Mouse (Mus musculus) heart, postnatal 0 days (tissue): ENCODE results near the gene Rapgef1. TPM values are rescaled to one million over a fixed set of nuclear protein-coding genes. Genes with fewer than 3 reads are reported as not detected.

Experiments
- ATAC-seq: fragments of 200-750 bp; cut with Nextera tagmentation; 2 replicates; pipeline ENCODE4 v1.8.0; 2017; ENCODE audit warnings: low read depth, moderate number of reproducible peaks, moderate library complexity; ENCODE audit not compliant: insufficient read depth
- DNase-seq: peaks from one replicate; pipeline ENCODE4 v3.0.0-alpha.2; 2016; ENCODE audit warnings: low spot score
- H3K27ac ChIP-seq: fragments of 300-500 bp; sonication (generic); 2 replicates; pipeline ENCODE4 v1.5.1; 2014; ENCODE audit warnings: low read depth, mild to moderate bottlenecking
- H3K27me3 ChIP-seq: fragments of 300-500 bp; sonication (generic); 2 replicates; pipeline ENCODE4 v1.6.1; 2014; ENCODE audit warnings: low read length, mixed read lengths; ENCODE audit not compliant: control insufficient read depth, insufficient read depth
- H3K36me3 ChIP-seq: fragments of 300-500 bp; sonication (generic); replicated peaks from 2 replicates; pipeline ENCODE4 v1.6.1; 2014; ENCODE audit warnings: low read length, mixed read lengths; ENCODE audit not compliant: control insufficient read depth, insufficient read depth
- H3K4me1 ChIP-seq: fragments of 300-500 bp; sonication (generic); 2 replicates; pipeline ENCODE4 v1.6.1; 2014; ENCODE audit warnings: antibody characterized with exemption; ENCODE audit not compliant: control insufficient read depth, insufficient read depth
- H3K4me2 ChIP-seq: fragments of 300-500 bp; sonication (generic); 2 replicates; pipeline ENCODE4 v1.6.1; 2014; ENCODE audit warnings: low read depth, mild to moderate bottlenecking, low read length, moderate library complexity
- H3K4me3 ChIP-seq: fragments of 300-500 bp; sonication (generic); 2 replicates; pipeline ENCODE4 v1.5.1; 2014; ENCODE audit warnings: low read depth, low read length
- H3K9ac ChIP-seq: fragments of 300-500 bp; sonication (generic); replicated peaks from 2 replicates; pipeline ENCODE4 v1.6.1; 2014; ENCODE audit warnings: low read depth, low read length, mixed read lengths
- H3K9me3 ChIP-seq: fragments of 300-500 bp; sonication (generic); replicated peaks from 2 replicates; pipeline ENCODE4 v1.6.1; 2016; ENCODE audit warnings: low read length; ENCODE audit not compliant: control insufficient read depth
- CTCF ChIP-seq: IDR thresholded peaks from 2 replicates; pipeline ENCODE4 v1.5.1; 2016; ENCODE audit warnings: antibody characterized with exemption, control low read depth, low read depth
- EP300 ChIP-seq: IDR thresholded peaks from 2 replicates; pipeline ENCODE4 v1.6.1; 2016; ENCODE audit warnings: antibody characterized with exemption, low read depth
- WGBS: fragments of 180-500 bp; shearing (Covaris S2); extraction: QIAGEN DNeasy Blood & Tissue Kit; methylation state at CpG from one replicate; pipeline ENCODE4 v1.1.7; 2014; 5-methylcytosine and 5-hydroxymethylcytosine counted together
- polyA plus RNA-seq: library from polyadenylated mRNA; unstranded; fragments of >200 nt; fragmentation: Nextera tagmentation; extraction: Ambion mirVana; gene quantifications from 2 replicates; pipeline ENCODE4 v1.2.1, GENCODE M21; 2015
- total RNA-seq: library from RNA; depleted of rRNA; stranded (reverse); fragments of >200 nt; gene quantifications from 2 replicates; pipeline ENCODE4 v1.2.3, GENCODE M21; 2014; ENCODE audit warnings: low replicate concordance

Rapgef1 gene
- total and polyA plus RNA-seq, 2 experiments from 2014 or later: 9.0 to 47.6 TPM

GRCm38 (mm10) chr2:29729500-29729899 lies 110.0 kb downstream of the Rapgef1 start:
- ATAC-seq: no peak
- Histone ChIP-seq H3K4me2 (no peak overlapping the region), H3K27ac (no peak overlapping the region), H3K4me3 (no peak overlapping the region), H3K27me3 (no peaks in the 10 kb centered on the region), H3K9me3 (no peaks in the 10 kb centered on the region), H3K9ac (no peak overlapping the region), H3K36me3 (peaks cover 74% of the 10 kb centered on the region), H3K4me1 (no peaks in the 10 kb centered on the region)
- no peak for DNase-seq
- TF ChIP-seq EP300 (no peak), CTCF (no peak)
- 50% methylated on average over 2 of the region's 2 CpGs for WGBS

DNA sequence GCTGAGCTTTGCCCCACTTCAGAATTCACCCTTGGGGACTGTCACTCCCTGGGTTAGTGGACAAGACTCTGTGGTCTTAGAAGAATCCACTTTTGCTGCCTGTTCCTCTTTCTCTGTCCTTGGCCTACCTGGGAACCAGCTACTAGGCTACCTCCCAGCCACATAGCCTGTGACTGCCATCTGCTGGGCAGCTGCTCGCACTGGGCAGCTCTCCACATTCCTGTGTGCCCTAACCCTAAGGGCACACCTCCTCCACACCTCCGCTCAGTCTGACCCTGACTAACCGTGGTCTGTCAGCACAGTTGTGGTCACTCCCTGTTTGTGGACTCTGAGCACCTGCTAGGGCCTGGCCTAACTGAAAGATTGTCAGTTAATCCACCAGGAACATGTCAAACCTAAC lies 112.0 kb downstream of the Rapgef1 start:
- 55% methylated on average over 3 of the region's 3 CpGs for WGBS
- Histone ChIP-seq H3K9ac (no peak overlapping the region), H3K4me2 (no peak overlapping the region), H3K9me3 (no peaks in the 10 kb centered on the region), H3K27ac (no peak overlapping the region), H3K4me1 (no peaks in the 10 kb centered on the region), H3K27me3 (no peaks in the 10 kb centered on the region), H3K36me3 (peaks cover 68% of the 10 kb centered on the region), H3K4me3 (no peak overlapping the region)
- ATAC-seq: no peak
- TF ChIP-seq CTCF (peak; percentile 63), EP300 (no peak)
- DNase-seq: no peak

DNA sequence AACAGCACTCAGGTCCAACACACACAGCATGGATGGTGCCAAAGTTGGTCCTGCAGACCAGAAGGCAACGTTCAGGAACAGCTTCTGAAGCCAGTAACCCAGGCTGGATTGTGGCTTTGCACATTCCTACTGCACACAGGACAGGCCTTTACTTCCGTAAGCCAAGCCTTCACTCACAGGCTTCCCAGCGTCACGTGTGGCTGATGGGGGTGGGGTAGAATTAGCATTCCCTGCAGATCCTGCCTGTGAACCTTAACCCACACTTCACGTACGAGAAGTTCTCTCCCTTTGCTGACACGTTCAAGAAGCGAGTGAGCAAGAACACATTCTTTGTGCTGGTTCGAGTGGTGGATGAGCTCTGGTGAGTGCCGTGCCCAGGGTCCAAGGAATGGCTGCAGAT lies 113.0 kb downstream of the Rapgef1 start:
- 88% methylated on average over 10 of the region's 10 CpGs for WGBS
- Histone ChIP-seq H3K4me2 (no peak overlapping the region), H3K9me3 (no peaks in the 10 kb centered on the region), H3K4me3 (no peak overlapping the region), H3K27me3 (no peaks in the 10 kb centered on the region), H3K27ac (no peak overlapping the region), H3K9ac (no peak overlapping the region), H3K4me1 (peaks cover 7% of the 10 kb centered on the region; the same call in 1 of the 2 replicates), H3K36me3 (peaks cover 72% of the 10 kb centered on the region)
- DNase-seq: no peak
- no peak for TF ChIP-seq CTCF
- TF ChIP-seq EP300: no peak
- no peak for ATAC-seq

- TF ChIP-seq EP300 (no peak), CTCF (no peak)
- H3K4me1 ChIP-seq: peaks cover 7% of the 10 kb centered on the region; the same call in 1 of the 2 replicates
- no peak overlapping the region for H3K4me3 ChIP-seq
- WGBS: 94% methylated on average over 5 of the region's 5 CpGs
- ATAC-seq (no peak), DNase-seq (no peak)
- peaks cover 77% of the 10 kb centered on the region for H3K36me3 ChIP-seq
- no peak overlapping the region for H3K9ac ChIP-seq
- no peaks in the 10 kb centered on the region for H3K9me3 ChIP-seq
- no peak overlapping the region for H3K4me2 ChIP-seq
- H3K27me3 ChIP-seq: no peaks in the 10 kb centered on the region
- no peak overlapping the region for H3K27ac ChIP-seq
Measured at GRCm38 (mm10) chr2:29733348-29733747, 113.8 kb downstream of the Rapgef1 start.

DNA sequence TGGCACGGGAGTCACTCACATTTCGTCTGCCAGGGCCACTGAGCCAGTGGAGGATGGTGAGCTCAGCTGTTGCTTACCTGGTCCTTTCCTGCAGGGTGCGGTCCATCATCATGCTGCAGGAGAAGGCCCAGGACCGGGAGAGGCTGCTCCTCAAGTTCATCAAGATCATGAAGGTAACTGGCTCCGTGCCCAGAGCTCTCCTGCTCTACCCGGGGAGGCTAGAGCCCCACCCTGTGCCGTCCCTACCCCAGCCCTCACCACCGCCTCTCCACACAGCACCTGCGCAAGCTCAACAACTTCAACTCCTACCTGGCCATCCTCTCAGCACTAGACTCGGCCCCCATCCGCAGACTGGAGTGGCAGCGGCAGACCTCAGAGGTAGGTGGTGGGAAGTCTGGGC lies 116.2 kb downstream of the Rapgef1 start:
- 78% methylated on average over 12 of the region's 12 CpGs for WGBS
- peaks cover 7% of the 10 kb centered on the region; the same call in 1 of the 2 replicates for H3K4me1 ChIP-seq
- H3K9ac ChIP-seq: no peak overlapping the region
- TF ChIP-seq EP300: no peak
- no peak for TF ChIP-seq CTCF
- no peak overlapping the region for H3K27ac ChIP-seq
- DNase-seq (no peak), ATAC-seq (no peak)
- H3K36me3 ChIP-seq: peaks cover 83% of the 10 kb centered on the region
- H3K4me2 ChIP-seq: no peak overlapping the region
- H3K9me3 ChIP-seq: no peaks in the 10 kb centered on the region
- no peak overlapping the region for H3K4me3 ChIP-seq
- no peaks in the 10 kb centered on the region for H3K27me3 ChIP-seq

- ATAC-seq (peak; percentile 82), DNase-seq (peak; percentile 55)
- peaks cover 7% of the 10 kb centered on the region; the same call in 1 of the 2 replicates for H3K4me1 ChIP-seq
- no peak overlapping the region for H3K4me2 ChIP-seq
- H3K36me3 ChIP-seq: peaks cover 73% of the 10 kb centered on the region
- H3K27ac ChIP-seq: peak overlapping the region; percentile 64
- H3K4me3 ChIP-seq: no peak overlapping the region
- H3K9me3 ChIP-seq: no peaks in the 10 kb centered on the region
- TF ChIP-seq EP300 (no peak), CTCF (no peak)
- H3K27me3 ChIP-seq: no peaks in the 10 kb centered on the region
- 51% methylated on average over 12 of the region's 12 CpGs for WGBS
- no peak overlapping the region for H3K9ac ChIP-seq
Measured at GRCm38 (mm10) chr2:29737209-29737925, 117.8 kb downstream of the Rapgef1 start.
